Mouse (Mus musculus): ENCODE measurements around the gene Nkx1-1. TPM values are rescaled to one million over a fixed set of nuclear protein-coding genes. Genes with fewer than 3 reads are reported as not detected.
A peak's percentile ranks its signal among the peaks of the same experiment; 100 is the strongest.

Nkx1-1 gene
- polyA plus RNA-seq, 2 experiments = not detected

GRCm38 (mm10) chr5:33400819-33401218 lies 33.0 kb downstream of the Nkx1-1 start:
- no peak overlapping the region for H3K4me2 ChIP-seq (ENCODE audit: low read depth)
- DNase-seq (ENCODE audit: low read depth in 3 of 3, low spot score in 3 of 3) (no peak), ATAC-seq (ENCODE audit: insufficient read depth) (no peak)
- 63% methylated on average over 12 of the region's 12 CpGs for WGBS (ENCODE audit: insufficient replicate concordance)
- no peaks in the 10 kb centered on the region for H3K36me3 ChIP-seq (replicated peaks; ENCODE audit: control insufficient read depth, insufficient read depth, low read depth)
- H3K9me3 ChIP-seq (ENCODE audit: control insufficient read depth, low read length) = no peaks in the 10 kb centered on the region
- TF ChIP-seq EP300 (IDR thresholded peaks at IDR 0.05; ENCODE audit: low read depth) = no peak
- TF ChIP-seq CTCF (IDR thresholded peaks at IDR 0.05; ENCODE audit: low read depth) = no peak
- H3K9ac ChIP-seq (replicated peaks) = no peak overlapping the region
- H3K27ac ChIP-seq = no peak overlapping the region
- 0 out of 4 replicates have a peak, but pooled peaks cover 0 to under 1% of the 10 kb centered on the region in 2 experiments for H3K4me1 ChIP-seq (replicated peaks; ENCODE audit: control insufficient read depth in 2 of 2, insufficient read depth in 2 of 2, low read length in 1 of 2)
- no peak overlapping the region for H3K4me3 ChIP-seq (ENCODE audit: insufficient read depth in 1 of 2, low read depth in 2 of 2, low read length in 2 of 2)
- no peaks in the 10 kb centered on the region for H3K27me3 ChIP-seq (ENCODE audit: control insufficient read depth, insufficient read depth, low read length)

GRCm38 (mm10) chr5:33396828-33397227 lies 36.9 kb downstream of the Nkx1-1 start:
- H3K36me3 ChIP-seq (replicated peaks; ENCODE audit: control insufficient read depth, insufficient read depth, low read depth) = no peaks in the 10 kb centered on the region; the same call in none of the 2 replicates
- 79% methylated on average over 7 of the region's 7 CpGs for WGBS (ENCODE audit: insufficient replicate concordance)
- H3K27ac ChIP-seq = no peak overlapping the region
- no peak for DNase-seq (ENCODE audit: low read depth in 3 of 3, low spot score in 3 of 3)
- TF ChIP-seq EP300 (IDR thresholded peaks at IDR 0.05; ENCODE audit: low read depth) = no peak
- no peak for ATAC-seq (ENCODE audit: insufficient read depth)
- H3K4me3 ChIP-seq (ENCODE audit: insufficient read depth in 1 of 2, low read depth in 2 of 2, low read length in 2 of 2) = no peak overlapping the region
- H3K4me1 ChIP-seq (replicated peaks; ENCODE audit: control insufficient read depth in 2 of 2, insufficient read depth in 2 of 2, low read length in 1 of 2) = no peaks in the 10 kb centered on the region
- no peak overlapping the region for H3K4me2 ChIP-seq (ENCODE audit: low read depth)
- H3K9ac ChIP-seq (replicated peaks) = no peak overlapping the region
- H3K9me3 ChIP-seq (ENCODE audit: control insufficient read depth, low read length) = no peaks in the 10 kb centered on the region
- H3K27me3 ChIP-seq (ENCODE audit: control insufficient read depth, insufficient read depth, low read length) = no peaks in the 10 kb centered on the region

DNA sequence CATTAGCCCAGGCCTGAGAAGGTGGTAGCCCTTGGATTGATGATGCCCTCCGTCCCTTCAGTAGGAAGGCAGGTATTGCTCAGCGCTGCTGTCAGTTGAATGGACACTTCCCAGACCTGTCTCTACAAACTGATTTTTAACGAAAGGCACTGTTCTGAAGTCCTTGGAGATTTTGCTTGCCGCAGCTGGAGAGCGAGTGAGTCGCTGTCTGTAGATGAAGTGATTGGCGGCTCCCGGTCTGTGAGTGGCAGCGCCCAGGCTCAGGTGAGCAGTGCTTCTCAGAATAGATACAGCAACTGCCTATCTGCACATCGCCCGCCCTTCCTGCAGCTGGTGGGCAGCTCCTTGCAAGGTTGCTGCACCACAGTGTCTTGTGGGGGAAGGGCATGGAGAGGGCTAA lies 38.1 kb downstream of the Nkx1-1 start:
- no peak for DNase-seq (ENCODE audit: low read depth in 3 of 3, low spot score in 3 of 3)
- no peak overlapping the region for H3K9ac ChIP-seq (replicated peaks)
- H3K36me3 ChIP-seq (replicated peaks; ENCODE audit: control insufficient read depth, insufficient read depth, low read depth) = no peaks in the 10 kb centered on the region; the same call in none of the 2 replicates
- 76% methylated on average over 11 of the region's 11 CpGs for WGBS (ENCODE audit: insufficient replicate concordance)
- no peak overlapping the region for H3K4me3 ChIP-seq (ENCODE audit: insufficient read depth in 1 of 2, low read depth in 2 of 2, low read length in 2 of 2)
- H3K4me2 ChIP-seq (ENCODE audit: low read depth) = no peak overlapping the region
- TF ChIP-seq CTCF (IDR thresholded peaks at IDR 0.05; ENCODE audit: low read depth) (no peak), EP300 (IDR thresholded peaks at IDR 0.05; ENCODE audit: low read depth) (no peak)
- H3K4me1 ChIP-seq (replicated peaks; ENCODE audit: control insufficient read depth in 2 of 2, insufficient read depth in 2 of 2, low read length in 1 of 2) = no peaks in the 10 kb centered on the region
- H3K9me3 ChIP-seq (ENCODE audit: control insufficient read depth, low read length) = no peaks in the 10 kb centered on the region
- no peak for ATAC-seq (ENCODE audit: insufficient read depth)
- H3K27me3 ChIP-seq (ENCODE audit: control insufficient read depth, insufficient read depth, low read length) = no peaks in the 10 kb centered on the region
- no peak overlapping the region for H3K27ac ChIP-seq

GRCm38 (mm10) chr5:33393803-33394202 lies 40.0 kb downstream of the Nkx1-1 start:
- Histone ChIP-seq H3K4me3 (ENCODE audit: insufficient read depth in 1 of 2, low read depth in 2 of 2, low read length in 2 of 2) (no peak overlapping the region), H3K4me2 (ENCODE audit: low read depth) (no peak overlapping the region), H3K4me1 (replicated peaks; ENCODE audit: control insufficient read depth in 2 of 2, insufficient read depth in 2 of 2, low read length in 1 of 2) (no peaks in the 10 kb centered on the region), H3K27ac (no peak overlapping the region), H3K9ac (replicated peaks) (no peak overlapping the region), H3K9me3 (ENCODE audit: control insufficient read depth, low read length) (no peaks in the 10 kb centered on the region), H3K36me3 (replicated peaks; ENCODE audit: control insufficient read depth, insufficient read depth, low read depth) (no peaks in the 10 kb centered on the region; the same call in none of the 2 replicates), H3K27me3 (ENCODE audit: control insufficient read depth, insufficient read depth, low read length) (no peaks in the 10 kb centered on the region)
- no peak; the same call in 1 of the 2 replicates for ATAC-seq (ENCODE audit: insufficient read depth)
- 19% methylated on average over 7 of the region's 7 CpGs for WGBS (ENCODE audit: insufficient replicate concordance)
- DNase-seq (ENCODE audit: low read depth in 3 of 3, low spot score in 3 of 3) = peak; percentile 34 to 38 (median 37)
- TF ChIP-seq CTCF (IDR thresholded peaks at IDR 0.05; ENCODE audit: low read depth) (peak; percentile 98), EP300 (IDR thresholded peaks at IDR 0.05; ENCODE audit: low read depth) (no peak)

GRCm38 (mm10) chr5:33387550-33387949 lies 46.2 kb downstream of the Nkx1-1 start:
- Histone ChIP-seq H3K9ac (replicated peaks) (no peak overlapping the region), H3K9me3 (ENCODE audit: control insufficient read depth, low read length) (no peaks in the 10 kb centered on the region), H3K4me2 (ENCODE audit: low read depth) (no peak overlapping the region), H3K4me3 (ENCODE audit: insufficient read depth in 1 of 2, low read depth in 2 of 2, low read length in 2 of 2) (no peak overlapping the region), H3K27ac (no peak overlapping the region), H3K27me3 (ENCODE audit: control insufficient read depth, insufficient read depth, low read length) (no peaks in the 10 kb centered on the region), H3K4me1 (replicated peaks; ENCODE audit: control insufficient read depth in 2 of 2, insufficient read depth in 2 of 2, low read length in 1 of 2) (no peaks in the 10 kb centered on the region), H3K36me3 (replicated peaks; ENCODE audit: control insufficient read depth, insufficient read depth, low read depth) (no peaks in the 10 kb centered on the region; the same call in none of the 2 replicates)
- WGBS (ENCODE audit: insufficient replicate concordance) = 74% methylated on average over 11 of the region's 11 CpGs
- ATAC-seq (ENCODE audit: insufficient read depth) = no peak
- DNase-seq (ENCODE audit: low read depth in 3 of 3, low spot score in 3 of 3) = no peak
- no peak for TF ChIP-seq CTCF (IDR thresholded peaks at IDR 0.05; ENCODE audit: low read depth)
- TF ChIP-seq EP300 (IDR thresholded peaks at IDR 0.05; ENCODE audit: low read depth) = no peak

Other genes starting within 250 kb of the Nkx1-1 start
- 6.9 and 7.6 TPM in 2 replicates for gene Spon2, start 215.5 kb downstream of the Nkx1-1 start, polyA plus RNA-seq (2012; rRNA removed)
- 10.4 and 12.0 TPM in 2 replicates for gene Spon2, start 215.5 kb downstream of the Nkx1-1 start, polyA plus RNA-seq (2014; fragmentation: Nextera tagmentation; extraction: Ambion mirVana)
- gene Ctbp1, start 159.0 kb downstream of the Nkx1-1 start, polyA plus RNA-seq (2012; rRNA removed) = 85.0 and 107 TPM in 2 replicates
- 165 and 191 TPM in 2 replicates for gene Ctbp1, start 159.0 kb downstream of the Nkx1-1 start, polyA plus RNA-seq (2014; fragmentation: Nextera tagmentation; extraction: Ambion mirVana)
- gene Maea, start 98.5 kb downstream of the Nkx1-1 start, polyA plus RNA-seq (2012; rRNA removed) = 47.2 and 54.4 TPM in 2 replicates
- 40.0 and 46.1 TPM in 2 replicates for gene Maea, start 98.5 kb downstream of the Nkx1-1 start, polyA plus RNA-seq (2014; fragmentation: Nextera tagmentation; extraction: Ambion mirVana)
- 1.5 and 2.2 TPM in 2 replicates for gene Uvssa, start 55.4 kb downstream of the Nkx1-1 start, polyA plus RNA-seq (2012; rRNA removed)
- 1.5 and 2.1 TPM in 2 replicates for gene Uvssa, start 55.4 kb downstream of the Nkx1-1 start, polyA plus RNA-seq (2014; fragmentation: Nextera tagmentation; extraction: Ambion mirVana)
- 7.3 and 7.9 TPM in 2 replicates for gene Fam53a, start 195.7 kb upstream of the Nkx1-1 start, polyA plus RNA-seq (2012; rRNA removed)
- gene Fam53a, start 195.7 kb upstream of the Nkx1-1 start, polyA plus RNA-seq (2014; fragmentation: Nextera tagmentation; extraction: Ambion mirVana) = 17.9 and 21.9 TPM in 2 replicates
- 0.06 and 0.18 TPM in 2 replicates for gene Gm9903, start 195.9 kb upstream of the Nkx1-1 start, polyA plus RNA-seq (2012; rRNA removed)
- gene Gm9903, start 195.9 kb upstream of the Nkx1-1 start, polyA plus RNA-seq (2014; fragmentation: Nextera tagmentation; extraction: Ambion mirVana) = not detected in 2 replicates
- 97.1 and 155 TPM in 2 replicates for gene Slbp, start 218.6 kb upstream of the Nkx1-1 start, polyA plus RNA-seq (2012; rRNA removed)
- 290 and 309 TPM in 2 replicates for gene Slbp, start 218.6 kb upstream of the Nkx1-1 start, polyA plus RNA-seq (2014; fragmentation: Nextera tagmentation; extraction: Ambion mirVana)
- gene Tacc3, start 224.2 kb upstream of the Nkx1-1 start, polyA plus RNA-seq (2012; rRNA removed) = 50.4 and 69.1 TPM in 2 replicates
- 138 and 152 TPM in 2 replicates for gene Tacc3, start 224.2 kb upstream of the Nkx1-1 start, polyA plus RNA-seq (2014; fragmentation: Nextera tagmentation; extraction: Ambion mirVana)
- 17.4 and 17.7 TPM in 2 replicates for gene Tmem129, start 224.4 kb upstream of the Nkx1-1 start, polyA plus RNA-seq (2012; rRNA removed)
- 19.4 and 22.1 TPM in 2 replicates for gene Tmem129, start 224.4 kb upstream of the Nkx1-1 start, polyA plus RNA-seq (2014; fragmentation: Nextera tagmentation; extraction: Ambion mirVana)

All from liver, embryonic 14.5 days (tissue).